Mouse (Mus musculus) liver, adult 2 months (tissue): Measurements from ENCODE around the gene Rhou. TPM values are rescaled to one million over a fixed set of nuclear protein-coding genes. Genes with fewer than 3 reads are reported as not detected.

Source experiments
- DNase-seq: peaks from one replicate; pipeline ENCODE4 v3.0.0-alpha.2; 2011; ENCODE audit warnings: low read depth, low spot score; ENCODE audit errors: extremely low read depth
- H3K27ac ChIP-seq: fragments of 200-500 bp; replicated peaks from 2 replicates; pipeline ENCODE4 v1.5.1; 2012; ENCODE audit warnings: low read depth, mild to moderate bottlenecking, control low read depth, inconsistent platforms, low read length; ENCODE audit not compliant: insufficient read depth
- H3K27me3 ChIP-seq: fragments of 200-500 bp; 2 replicates; pipeline ENCODE4 v1.6.1; 2012; ENCODE audit warnings: mild to moderate bottlenecking, moderate library complexity, low read length, inconsistent platforms; ENCODE audit not compliant: control insufficient read depth, insufficient read depth
- H3K36me3 ChIP-seq: fragments of 200-500 bp; 2 replicates; pipeline ENCODE4 v1.6.1; 2012; ENCODE audit warnings: low read length, inconsistent platforms; ENCODE audit not compliant: control insufficient read depth, insufficient read depth
- H3K4me1 ChIP-seq: fragments of 200-500 bp; 2 replicates; pipeline ENCODE4 v1.6.1; 2011; ENCODE audit warnings: low read length; ENCODE audit not compliant: control insufficient read depth, insufficient read depth
- H3K4me3 ChIP-seq: fragments of 200-500 bp; 2 replicates; pipeline ENCODE4 v1.5.1; 2011; ENCODE audit warnings: low read depth, mild to moderate bottlenecking, control low read depth, low read length, moderate library complexity; ENCODE audit not compliant: insufficient read depth
- H3K79me2 ChIP-seq: fragments of 200-500 bp; 2 replicates; pipeline ENCODE4 v1.6.1; 2012; ENCODE audit warnings: inconsistent platforms, mild to moderate bottlenecking, low read length, moderate library complexity; ENCODE audit not compliant: control insufficient read depth, insufficient read depth
- H3K9ac ChIP-seq: fragments of 200-500 bp; 2 replicates; pipeline ENCODE4 v1.6.1; 2012; ENCODE audit warnings: low read depth, mild to moderate bottlenecking, control low read depth, inconsistent platforms, low read length
- CTCF ChIP-seq: fragments of 200-500 bp; IDR thresholded peaks from 2 replicates; pipeline ENCODE4 v1.5.1; 2011; ENCODE audit warnings: low read depth, low read length, control low read depth
- POLR2A ChIP-seq: fragments of 200-500 bp; IDR thresholded peaks from 2 replicates; pipeline ENCODE4 v1.6.1; 2011; ENCODE audit warnings: low read length, control low read depth; ENCODE audit not compliant: insufficient read depth; ENCODE audit errors: extremely low read depth
- WGBS: fragments of 180-500 bp; shearing (Covaris S2); methylation state at CpG from one replicate; pipeline ENCODE4 v1.1.7; 2018; 5-methylcytosine and 5-hydroxymethylcytosine counted together
- polyA plus RNA-seq: library from polyadenylated mRNA; depleted of rRNA; stranded (reverse); fragments of >200 nt; gene quantifications from 2 replicates; pipeline ENCODE4 v1.2.3, GENCODE M21; 2012
- total RNA-seq: library from RNA; depleted of rRNA; stranded (reverse); fragments of >200 nt; gene quantifications from 2 replicates; pipeline ENCODE4 v1.2.3, GENCODE M21; 2014

Rhou gene
- total and polyA plus RNA-seq, 2 experiments = 25.6 to 38.6 TPM

DNA sequence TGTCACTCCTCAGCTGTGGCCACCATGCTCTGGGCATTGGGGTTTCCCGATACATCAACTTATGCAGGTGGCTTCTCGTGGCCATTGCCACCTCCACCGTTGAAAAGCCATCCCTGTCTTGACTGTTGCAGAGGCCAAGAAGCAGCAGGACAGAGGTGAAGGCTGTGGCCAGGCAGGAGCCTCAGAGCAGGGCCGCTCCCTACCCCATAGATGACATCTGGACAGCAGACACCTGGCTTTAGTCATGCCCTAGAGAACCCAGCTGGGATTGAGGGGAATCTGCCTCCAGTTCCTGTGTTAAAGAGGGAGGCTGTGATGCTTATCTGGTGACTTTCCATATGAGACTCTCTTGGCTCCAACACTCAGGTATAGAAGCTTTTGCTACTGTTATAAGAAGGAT is 24.7 kb downstream of the Rhou start:
- Histone ChIP-seq H3K4me3 (no peak overlapping the region), H3K4me1 (peaks cover 4% of the 10 kb centered on the region), H3K79me2 (no peaks in the 10 kb centered on the region), H3K27ac (no peak overlapping the region), H3K36me3 (no peaks in the 10 kb centered on the region), H3K9ac (no peak overlapping the region), H3K27me3 (no peaks in the 10 kb centered on the region)
- TF ChIP-seq POLR2A (no peak), CTCF (no peak)
- no peak for DNase-seq
- 88% methylated on average over 4 of the region's 4 CpGs for WGBS

- Histone ChIP-seq H3K4me3 (no peak overlapping the region), H3K27ac (peak overlapping the region; percentile 69), H3K36me3 (no peaks in the 10 kb centered on the region), H3K9ac (peak overlapping the region; percentile 24), H3K4me1 (peaks cover 8% of the 10 kb centered on the region), H3K79me2 (no peaks in the 10 kb centered on the region), H3K27me3 (no peaks in the 10 kb centered on the region)
- TF ChIP-seq CTCF = no peak
- no peak for TF ChIP-seq POLR2A
- DNase-seq = peak; percentile 87
- 24% methylated on average over 18 of the region's 18 CpGs for WGBS
These were observed 28.5 kb downstream of the Rhou start for GRCm38 (mm10) chr8:123682073-123682761.

- Histone ChIP-seq H3K4me1 (peaks cover 8% of the 10 kb centered on the region), H3K27me3 (no peaks in the 10 kb centered on the region), H3K27ac (peak overlapping the region; percentile 93), H3K9ac (peak overlapping the region; percentile 65), H3K79me2 (no peaks in the 10 kb centered on the region), H3K4me3 (no peak overlapping the region), H3K36me3 (no peaks in the 10 kb centered on the region)
- TF ChIP-seq POLR2A (0 out of 2 replicates have a peak, but pooled peaks have one; percentile 32), CTCF (no peak)
- peak; percentile 88 for DNase-seq
- WGBS = 33% methylated on average over 7 of the region's 7 CpGs
These were observed 29.6 kb downstream of the Rhou start for GRCm38 (mm10) chr8:123683321-123683720.

- no peak overlapping the region for H3K27ac ChIP-seq
- no peak overlapping the region for H3K9ac ChIP-seq
- H3K27me3 ChIP-seq = no peaks in the 10 kb centered on the region
- H3K79me2 ChIP-seq = no peaks in the 10 kb centered on the region
- H3K36me3 ChIP-seq = no peaks in the 10 kb centered on the region
- no peak overlapping the region for H3K4me3 ChIP-seq
- no peak for DNase-seq
- TF ChIP-seq CTCF = no peak
- no peak for TF ChIP-seq POLR2A
- peaks cover 8% of the 10 kb centered on the region for H3K4me1 ChIP-seq
- WGBS = 89% methylated on average over 7 of the region's 7 CpGs
These were observed 31.1 kb downstream of the Rhou start for GRCm38 (mm10) chr8:123684806-123685205.

DNA sequence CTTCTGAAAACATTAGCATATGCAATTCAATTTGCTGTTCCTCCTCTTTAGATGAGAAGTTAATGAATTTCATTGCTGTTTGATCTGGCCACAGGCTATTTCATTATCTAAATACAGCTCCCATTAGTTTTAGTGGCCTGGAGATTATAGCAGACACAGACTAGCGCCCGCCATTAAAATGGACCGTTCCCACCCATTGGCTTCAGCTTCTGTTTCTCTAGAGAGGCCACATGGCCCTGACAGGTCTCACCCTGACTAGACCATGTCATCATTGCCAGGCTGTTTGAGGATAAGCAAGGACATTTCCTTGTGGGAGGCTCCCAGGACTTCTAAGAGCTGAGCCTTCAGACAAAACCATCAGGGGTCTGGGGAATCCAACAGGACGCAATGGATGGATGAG is 31.7 kb downstream of the Rhou start:
- 91% methylated on average over 4 of the region's 4 CpGs for whole genome bisulfite sequencing

DNA sequence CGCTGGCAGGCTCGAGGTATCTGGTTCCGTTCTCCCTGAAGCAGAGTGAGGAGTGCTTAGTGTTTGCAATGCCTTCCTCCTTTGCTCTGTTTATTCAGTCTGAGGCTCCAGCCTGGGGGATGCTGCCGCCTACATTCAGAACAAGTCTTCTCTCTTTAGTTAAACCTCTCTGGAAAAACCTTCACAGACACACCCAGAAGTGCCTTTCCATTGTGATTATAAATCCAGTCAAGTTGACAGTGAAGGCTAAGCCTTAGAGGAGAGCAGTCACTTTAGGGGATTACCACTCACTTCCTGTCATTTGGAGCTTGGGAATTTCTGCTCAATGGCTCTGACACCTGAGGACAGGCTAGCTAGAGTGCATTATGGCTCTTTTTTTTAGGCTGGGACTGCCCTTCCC is 34.1 kb downstream of the Rhou start:
- Histone ChIP-seq H3K27ac (no peak overlapping the region), H3K79me2 (no peaks in the 10 kb centered on the region), H3K27me3 (no peaks in the 10 kb centered on the region), H3K36me3 (no peaks in the 10 kb centered on the region), H3K4me3 (no peak overlapping the region), H3K4me1 (peaks cover 4% of the 10 kb centered on the region), H3K9ac (no peak overlapping the region)
- WGBS = 69% methylated on average over 4 of the region's 4 CpGs
- TF ChIP-seq POLR2A = no peak
- TF ChIP-seq CTCF = no peak
- no peak for DNase-seq

More for the DNA sequence above, 31.7 kb downstream of the Rhou start:
- Histone ChIP-seq H3K79me2 (no peaks in the 10 kb centered on the region), H3K4me1 (peaks cover 8% of the 10 kb centered on the region), H3K27ac (no peak overlapping the region), H3K9ac (no peak overlapping the region), H3K4me3 (no peak overlapping the region), H3K27me3 (no peaks in the 10 kb centered on the region), H3K36me3 (no peaks in the 10 kb centered on the region)
- no peak for DNase-seq
- no peak for TF ChIP-seq POLR2A
